Mouse (Mus musculus) limb, embryonic 12.5 days (tissue): ENCODE data around the gene Mgam. TPM values are rescaled to one million over a fixed set of nuclear protein-coding genes. Genes with fewer than 3 reads are reported as not detected.

Experiments used
- polyA plus RNA-seq: library from polyadenylated mRNA; unstranded; fragments of >200 nt; fragmentation: Nextera tagmentation; extraction: Ambion mirVana; gene quantifications from 2 replicates; pipeline ENCODE4 v1.2.1, GENCODE M21; 2016

The Mgam gene
- polyA plus RNA-seq, 1 experiment from 2014 or later, result not detected

Other genes starting within 250 kb of the Mgam start
- gene E330009J07Rik, start 192.7 kb upstream of the Mgam start, polyA plus RNA-seq, result 14.5 and 14.8 TPM in 2 replicates
- 0.27 TPM in 1 of 2 replicates, not detected in the other for gene Wee2, start 189.7 kb upstream of the Mgam start, polyA plus RNA-seq
- gene Ssbp1, start 157.5 kb upstream of the Mgam start, polyA plus RNA-seq, result 197 and 204 TPM in 2 replicates
- gene Tas2r137, start 137.6 kb upstream of the Mgam start, polyA plus RNA-seq, result not detected in 2 replicates
- gene Tas2r108, start 135.3 kb upstream of the Mgam start, polyA plus RNA-seq, result not detected in 2 replicates
- gene Prss37, start 109.3 kb upstream of the Mgam start, polyA plus RNA-seq, result not detected in 2 replicates
- 0.21 TPM in 1 of 2 replicates, not detected in the other for gene Olfr461, start 73.8 kb upstream of the Mgam start, polyA plus RNA-seq
- gene Olfr460, start 59.3 kb upstream of the Mgam start, polyA plus RNA-seq, result not detected in 2 replicates
- gene Clec5a, start 43.0 kb upstream of the Mgam start, polyA plus RNA-seq, result 0.43 and 0.92 TPM in 2 replicates
- gene Tas2r138, start 15.5 kb upstream of the Mgam start, polyA plus RNA-seq, result not detected in 2 replicates